Mouse (Mus musculus): ENCODE measurements around the gene Eef1a2. TPM values are rescaled to one million over a fixed set of nuclear protein-coding genes. Genes with fewer than 3 reads are reported as not detected.

Gene Eef1a2
- not detected in 2 replicates for polyA plus RNA-seq (2012; ENCODE audit: low replicate concordance)

DNA sequence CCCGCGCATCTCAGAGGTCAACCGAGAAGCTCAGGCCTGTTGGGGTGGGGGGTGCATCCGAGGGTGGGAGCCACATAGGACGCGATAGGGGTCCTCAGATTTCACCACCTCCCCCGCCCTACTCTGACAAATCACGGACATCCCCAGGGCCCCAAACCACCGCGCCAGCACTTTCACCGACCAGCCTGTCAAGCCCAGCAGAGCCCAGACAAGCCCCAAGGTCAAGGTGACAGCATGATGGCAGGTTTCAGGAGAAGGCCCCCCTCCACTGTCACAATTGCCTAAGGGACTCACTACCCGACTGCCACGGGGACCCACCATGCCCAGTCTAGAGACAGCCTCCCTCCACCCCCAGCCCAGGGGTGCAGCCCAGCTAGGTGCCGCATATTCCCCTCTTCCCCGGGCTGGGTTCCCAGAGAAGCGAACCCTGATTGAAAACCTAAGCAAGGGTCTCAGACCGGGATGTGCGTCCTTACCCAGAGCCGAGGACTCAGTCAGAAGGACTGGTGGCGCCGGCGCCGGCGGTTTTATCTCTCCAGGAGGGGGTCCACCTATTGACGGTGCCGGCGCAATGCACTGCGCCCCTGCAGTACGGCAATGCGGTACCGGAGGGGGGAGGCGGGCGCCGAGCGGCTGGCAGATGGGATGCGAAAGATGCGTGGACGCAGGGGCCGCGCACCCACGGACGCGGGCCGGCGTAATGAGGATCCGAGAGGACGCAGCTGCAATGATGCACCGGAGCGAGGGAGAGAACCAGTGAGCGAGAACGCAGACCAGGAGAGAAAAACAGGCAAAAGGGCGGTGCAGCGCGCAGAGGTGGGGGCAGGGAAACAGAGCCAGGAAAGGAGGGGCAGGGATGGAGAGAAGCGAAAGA lies at the start of gene Eef1a2:
TSS of gene Eef1a2 (minus strand) at position 767 of the 874 bp plus-strand sequence.

GRCm38 (mm10) chr2:181202422-181202821 lies 45.6 kb upstream of the Eef1a2 start, which contains the start of gene Ptk6:
Gene Ptk6, minus strand, starts transcription at chr2:181202789.

DNA sequence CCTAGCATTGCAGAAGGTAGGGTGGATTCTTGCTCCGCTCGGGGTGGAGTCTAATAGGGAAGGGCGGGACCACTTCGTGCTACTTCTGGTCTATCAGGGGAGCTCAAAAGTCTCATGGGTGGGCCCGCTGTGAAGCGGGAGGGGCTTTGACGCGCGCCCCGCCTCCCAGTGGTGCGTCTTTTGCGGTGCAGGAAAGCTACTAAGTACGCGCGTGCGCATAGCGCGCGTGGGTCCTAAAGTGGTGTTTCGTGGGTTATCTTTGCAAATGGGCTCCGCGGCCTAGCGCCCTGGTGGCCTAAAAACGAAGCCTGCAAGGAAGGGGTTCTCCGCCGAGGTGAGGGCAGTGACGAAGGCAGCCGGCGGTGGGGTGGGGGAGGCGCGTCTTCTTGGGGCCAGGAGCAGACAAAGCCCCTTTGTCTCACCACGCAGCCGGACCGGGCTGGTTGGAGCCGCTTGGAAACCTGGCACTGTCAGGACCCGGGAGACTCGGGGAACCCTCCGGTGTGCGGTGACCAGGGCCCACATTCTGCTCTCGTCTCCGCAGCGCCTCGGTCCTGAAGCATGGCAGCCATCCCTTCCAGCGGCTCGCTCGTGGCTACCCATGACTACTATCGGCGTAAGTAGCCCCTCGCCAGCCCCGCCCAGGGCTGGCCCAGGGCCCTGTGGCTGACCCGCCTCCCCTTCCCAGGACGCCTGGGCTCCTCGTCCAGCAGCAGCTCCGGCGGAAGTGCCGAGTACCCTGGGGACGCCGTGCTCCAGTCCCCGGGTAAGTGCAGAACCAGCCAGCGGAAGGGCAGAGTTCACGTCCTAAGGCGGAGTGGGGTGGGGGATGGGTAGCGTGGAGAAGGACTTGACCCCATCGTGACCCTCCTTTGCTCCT lies 30.5 kb upstream of the Eef1a2 start, which contains the start of gene Ppdpf:
TSS of gene Ppdpf (plus strand) at position 127 of the 880 bp plus-strand sequence.

GRCm38 (mm10) chr2:181134591-181135445 lies 22.0 kb downstream of the Eef1a2 start, which contains the start of gene Kcnq2:
Gene Kcnq2, minus strand, starts transcription at chr2:181135300.

Other genes with a start within 250 kb of the Eef1a2 start
- gene Ythdf1, start 236.1 kb downstream of the Eef1a2 start, polyA plus RNA-seq (2012; ENCODE audit: low replicate concordance) = 41.1 and 51.6 TPM in 2 replicates
- gene Birc7, start 228.0 kb downstream of the Eef1a2 start, polyA plus RNA-seq (2012; ENCODE audit: low replicate concordance) = not detected in 2 replicates
- not detected in 2 replicates for gene Nkain4, start 202.3 kb downstream of the Eef1a2 start, polyA plus RNA-seq (2012; ENCODE audit: low replicate concordance)
- gene Arfgap1, start 189.8 kb downstream of the Eef1a2 start, polyA plus RNA-seq (2012; ENCODE audit: low replicate concordance) = 23.5 and 47.7 TPM in 2 replicates
- 7.5 and 24.6 TPM in 2 replicates for gene Col20a1, start 170.5 kb downstream of the Eef1a2 start, polyA plus RNA-seq (2012; ENCODE audit: low replicate concordance)
- gene Chrna4, start 113.5 kb downstream of the Eef1a2 start, polyA plus RNA-seq (2012; ENCODE audit: low replicate concordance) = not detected in 2 replicates
- gene Kcnq2, start 21.7 kb downstream of the Eef1a2 start, polyA plus RNA-seq (2012; ENCODE audit: low replicate concordance) = not detected in 2 replicates
- 459 and 1,010 TPM in 2 replicates for gene Ppdpf, start 30.2 kb upstream of the Eef1a2 start, polyA plus RNA-seq (2012; ENCODE audit: low replicate concordance)
- gene Ptk6, start 45.8 kb upstream of the Eef1a2 start, polyA plus RNA-seq (2012; ENCODE audit: low replicate concordance) = 0.06 and 0.08 TPM in 2 replicates
- gene Srms, start 56.2 kb upstream of the Eef1a2 start, polyA plus RNA-seq (2012; ENCODE audit: low replicate concordance) = 0.58 and 2.5 TPM in 2 replicates
- gene Fndc11, start 63.0 kb upstream of the Eef1a2 start, polyA plus RNA-seq (2012; ENCODE audit: low replicate concordance) = 1.9 and 3.0 TPM in 2 replicates
- gene Helz2, start 85.0 kb upstream of the Eef1a2 start, polyA plus RNA-seq (2012; ENCODE audit: low replicate concordance) = 66.7 and 97.7 TPM in 2 replicates
- gene Gmeb2, start 131.0 kb upstream of the Eef1a2 start, polyA plus RNA-seq (2012; ENCODE audit: low replicate concordance) = 26.1 and 30.2 TPM in 2 replicates
- gene Stmn3, start 157.5 kb upstream of the Eef1a2 start, polyA plus RNA-seq (2012; ENCODE audit: low replicate concordance) = 0.20 TPM in 1 of 2 replicates, not detected in the other
- gene Rtel1, start 162.7 kb upstream of the Eef1a2 start, polyA plus RNA-seq (2012; ENCODE audit: low replicate concordance) = 9.2 and 18.9 TPM in 2 replicates
- 46.2 and 56.1 TPM in 2 replicates for gene Zgpat, start 207.9 kb upstream of the Eef1a2 start, polyA plus RNA-seq (2012; ENCODE audit: low replicate concordance)
- 22.8 and 30.5 TPM in 2 replicates for gene Arfrp1, start 208.4 kb upstream of the Eef1a2 start, polyA plus RNA-seq (2012; ENCODE audit: low replicate concordance)
- 123 and 175 TPM in 2 replicates for gene Lime1, start 223.1 kb upstream of the Eef1a2 start, polyA plus RNA-seq (2012; ENCODE audit: low replicate concordance)

Measured in hematopoietic multipotent progenitor cell, adult 10-12 weeks (in vitro differentiated cells).